Mouse (Mus musculus): ENCODE data around the gene Tpbpb.

DNA sequence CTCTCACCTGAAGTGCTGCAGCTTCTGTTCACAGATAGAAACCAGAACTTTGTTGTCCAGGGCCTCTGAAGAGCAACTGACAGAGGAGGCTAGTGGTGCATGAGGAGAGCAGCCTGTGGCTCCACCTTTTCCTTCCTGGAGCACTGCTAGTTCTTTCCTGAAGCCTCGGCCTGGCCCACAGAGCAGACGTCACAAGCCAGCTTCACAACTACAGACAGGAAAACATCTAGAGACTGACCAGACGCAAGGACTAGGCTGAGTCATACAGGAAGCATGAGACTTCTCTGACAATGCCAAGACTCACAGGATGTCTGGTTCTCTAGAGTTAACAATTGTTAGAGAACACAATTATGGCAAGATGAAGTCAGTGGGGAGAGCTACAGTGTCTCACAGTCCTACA is 7.4 kb downstream of the Tpbpb start, which contains the start of gene Ctla2b:
- TF ChIP-seq CTCF (IDR thresholded peaks at IDR 0.05; ENCODE audit: extremely low read depth, insufficient read depth, insufficient read length, insufficient replicate concordance) (no peak), POLR2A (IDR thresholded peaks at IDR 0.05; ENCODE audit: low read depth, low read length) (no peak)
